Comparison of ENCODE assay signal across 32 mouse cellular contexts in the genomic region with DNA sequence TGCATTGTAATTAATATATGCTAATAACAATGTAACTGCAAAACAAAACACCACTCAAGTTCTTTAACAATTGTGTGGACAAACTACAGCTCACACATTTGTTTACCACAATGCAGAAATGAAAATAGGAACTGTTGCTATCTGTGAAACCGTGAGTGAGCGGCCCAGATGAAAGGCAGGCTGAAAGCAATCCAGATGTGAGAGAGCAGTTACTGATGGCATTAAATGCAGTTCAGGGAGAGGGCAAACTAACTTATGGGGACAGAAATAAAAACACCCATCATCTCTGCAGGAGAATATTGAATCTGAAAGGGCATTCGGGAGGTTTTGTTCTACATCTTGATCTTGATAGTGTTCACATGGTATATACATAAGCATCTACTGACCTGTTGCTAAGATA.
A peak's percentile ranks its signal among the peaks of the same experiment; 100 is the strongest.
DNase-seq lines count a peak whose midpoint lies in the region; ATAC-seq and TF ChIP-seq lines count a peak whose summit lies in the region.
"Had no signal": no experiment of that assay in that cellular context is flagged by ENCODE, and none has a peak within 500 bp of the region (broad histone marks: within the 10 kb centered on the region; RNA-seq: fewer than 3 reads in every experiment).

No protein-coding gene starts in this region.

- DNase-seq in CH12.LX (ENCODE audit: extremely low read depth) = peak; percentile 6
- DNase-seq in embryo, embryonic 10.5 days (ENCODE audit: low spot score) = peak; percentile 43
- DNase-seq in testis, postnatal 14 days (ENCODE audit: low spot score) = no peak
- DNase-seq: adrenal gland, adult 8-10 months; cerebellum, adult 11 months; cerebellum, adult 9-10 months; cerebellum, postnatal 36 days; gastrocnemius, adult 2 months; gastrocnemius, postnatal 36 days; heart, adult 2 months; kidney, adult 9 months; kidney, postnatal 10 days; lung, adult 18-20 months; lung, postnatal 4 days; midbrain, embryonic 14.5 days; right cerebral cortex, adult 18-20 months; spleen, adult 18-20 months; thymus, adult 18-20 months; thymus, postnatal 25 days had no signal

- 41% methylated on average over 3 of the region's 3 CpGs for WGBS in limb, embryonic 15.5 days
- WGBS in intestine, embryonic 16.5 days = 59% methylated on average over 3 of the region's 3 CpGs
- 74% methylated on average over 3 of the region's 3 CpGs for WGBS in hindbrain, embryonic 13.5 days

- peaks cover 0 to 5% of the 10 kb centered on the region in 2 experiments; a peak in 2 of 4 replicates for H3K4me1 ChIP-seq in CH12.LX (ENCODE audit: control insufficient read depth in 1 of 2, insufficient read depth in 2 of 2)
- H3K4me1 ChIP-seq in limb, embryonic 15.5 days = 0 out of 2 replicates have a peak, but pooled peaks cover 2% of the 10 kb centered on the region
- no peaks in the 10 kb centered on the region for H3K4me1 ChIP-seq in intestine, embryonic 16.5 days (ENCODE audit: control insufficient read depth, insufficient read depth, low read length)
- H3K4me1 ChIP-seq in hindbrain, embryonic 13.5 days (replicated peaks) = no peaks in the 10 kb centered on the region
- H3K4me1 ChIP-seq: forebrain, embryonic 10.5 days; forebrain, embryonic 15.5 days; heart, embryonic 12.5 days; hindbrain, embryonic 10.5 days; intestine, embryonic 15.5 days; liver, embryonic 12.5 days had no signal

- H3K36me3 ChIP-seq in CH12.LX (replicated peaks in 1 of 2; ENCODE audit: control insufficient read depth in 1 of 2, insufficient read depth in 1 of 2, low read length in 1 of 2) = no peaks in the 10 kb centered on the region
- H3K36me3 ChIP-seq in limb, embryonic 15.5 days = no peaks in the 10 kb centered on the region
- H3K36me3 ChIP-seq in intestine, embryonic 16.5 days (ENCODE audit: control insufficient read depth, insufficient read depth, low read length) = no peaks in the 10 kb centered on the region
- no peaks in the 10 kb centered on the region for H3K36me3 ChIP-seq in hindbrain, embryonic 13.5 days
- H3K36me3 ChIP-seq: embryonic facial prominence, embryonic 13.5 days; forebrain, embryonic 10.5 days; forebrain, embryonic 15.5 days; heart, embryonic 12.5 days; hindbrain, embryonic 10.5 days; intestine, embryonic 15.5 days; limb, embryonic 12.5 days; liver, embryonic 12.5 days had no signal

- no peaks in the 10 kb centered on the region for H3K79me2 ChIP-seq in CH12.LX (replicated peaks; ENCODE audit: control insufficient read depth, extremely low read depth, insufficient read depth, poor library complexity, severe bottlenecking)

- dilution Hi-C loops in CH12.LX (cut with MboI; ENCODE audit: extremely low pct_ligation_motif_present, extremely low pct_unique_long_range_greater_than_20kb, low sequenced_read_pairs) = no loop called here

- H3K4me2 ChIP-seq in CH12.LX (ENCODE audit: insufficient read depth, low read depth, poor library complexity, severe bottlenecking) = no peak overlapping the region
- H3K4me2 ChIP-seq in limb, embryonic 15.5 days = no peak overlapping the region
- H3K4me2 ChIP-seq in intestine, embryonic 16.5 days (ENCODE audit: low read depth, low read length) = no peak overlapping the region
- H3K4me2 ChIP-seq in hindbrain, embryonic 13.5 days = no peak overlapping the region
- H3K4me2 ChIP-seq: embryonic facial prominence, embryonic 13.5 days; forebrain, embryonic 15.5 days; heart, embryonic 12.5 days; intestine, embryonic 15.5 days; limb, embryonic 12.5 days; liver, embryonic 12.5 days had no signal

- TF ChIP-seq CTCF in CH12.LX (conservative IDR thresholded peaks at IDR 0.05 in 1 of 2, IDR thresholded peaks at IDR 0.05 in 1 of 2; ENCODE audit: low read depth in 2 of 2, low read length in 2 of 2) = no peak

- no peak for TF ChIP-seq EP300 in CH12.LX (IDR thresholded peaks at IDR 0.05; ENCODE audit: low read length)

- H3K9me3 ChIP-seq in CH12.LX (replicated peaks; ENCODE audit: low read length) = no peaks in the 10 kb centered on the region
- no peaks in the 10 kb centered on the region for H3K9me3 ChIP-seq in limb, embryonic 15.5 days
- no peaks in the 10 kb centered on the region for H3K9me3 ChIP-seq in intestine, embryonic 16.5 days (ENCODE audit: control insufficient read depth, low read length)
- H3K9me3 ChIP-seq in hindbrain, embryonic 13.5 days = no peaks in the 10 kb centered on the region
- H3K9me3 ChIP-seq: embryonic facial prominence, embryonic 13.5 days; forebrain, embryonic 10.5 days; forebrain, embryonic 15.5 days; heart, embryonic 12.5 days; hindbrain, embryonic 10.5 days; intestine, embryonic 15.5 days; limb, embryonic 12.5 days had no signal

- no peaks in the 10 kb centered on the region for H3K27me3 ChIP-seq in CH12.LX (replicated peaks)
- no peaks in the 10 kb centered on the region for H3K27me3 ChIP-seq in limb, embryonic 15.5 days
- no peaks in the 10 kb centered on the region for H3K27me3 ChIP-seq in intestine, embryonic 16.5 days (replicated peaks; ENCODE audit: control insufficient read depth, insufficient read depth, low read length)
- H3K27me3 ChIP-seq in hindbrain, embryonic 13.5 days = no peaks in the 10 kb centered on the region
- H3K27me3 ChIP-seq: embryonic facial prominence, embryonic 13.5 days; forebrain, embryonic 15.5 days; heart, embryonic 12.5 days; intestine, embryonic 15.5 days; limb, embryonic 12.5 days; liver, embryonic 12.5 days had no signal

- no peak overlapping the region for H3K27ac ChIP-seq in CH12.LX (ENCODE audit: insufficient read depth, low read depth)
- 0 out of 2 replicates have a peak overlapping the region, but pooled peaks have one; percentile 12 for H3K27ac ChIP-seq in limb, embryonic 15.5 days
- H3K27ac ChIP-seq in intestine, embryonic 16.5 days (ENCODE audit: low read length) = no peak overlapping the region
- no peak overlapping the region for H3K27ac ChIP-seq in hindbrain, embryonic 13.5 days
- H3K27ac ChIP-seq: forebrain, embryonic 10.5 days; forebrain, embryonic 15.5 days; gastrocnemius, adult 2 months; heart, adult 2 months; hindbrain, embryonic 10.5 days; intestine, embryonic 15.5 days; liver, embryonic 12.5 days had no signal

- ATAC-seq in granulocyte monocyte progenitor cell, adult 5-6 weeks (replicated peaks; ENCODE audit: poor library complexity, severe bottlenecking) = 0 out of 2 replicates have a peak, but pooled peaks have one; percentile 30
- ATAC-seq in limb, embryonic 15.5 days (ENCODE audit: insufficient number of reproducible peaks, low FRiP score, low TSS enrichment, low read depth) = no peak
- ATAC-seq in intestine, embryonic 16.5 days = no peak
- no peak for ATAC-seq in hindbrain, embryonic 13.5 days (ENCODE audit: low FRiP score)
- ATAC-seq: forebrain, embryonic 15.5 days; intestine, embryonic 15.5 days; liver, embryonic 12.5 days; lung, postnatal 0 days had no signal

- in situ Hi-C loops in CH12.LX (cut with MboI; ENCODE audit: low pct_ligation_motif_present, low pct_unique_long_range_greater_than_20kb, low sequenced_read_pairs) = no loop called here

- H3K9ac ChIP-seq in CH12.LX (ENCODE audit: insufficient read depth, low read depth) = no peak overlapping the region
- no peak overlapping the region for H3K9ac ChIP-seq in limb, embryonic 15.5 days
- no peak overlapping the region for H3K9ac ChIP-seq in intestine, embryonic 16.5 days (ENCODE audit: low read depth, low read length)
- no peak overlapping the region for H3K9ac ChIP-seq in hindbrain, embryonic 13.5 days
- H3K9ac ChIP-seq: embryonic facial prominence, embryonic 13.5 days; forebrain, embryonic 15.5 days; heart, embryonic 12.5 days; intestine, embryonic 15.5 days; limb, embryonic 12.5 days; liver, embryonic 12.5 days had no signal

- no peak for TF ChIP-seq RAD21 in CH12.LX (IDR thresholded peaks at IDR 0.05; ENCODE audit: low read depth, low read length)

- TF ChIP-seq POLR2A in CH12.LX (IDR thresholded peaks at IDR 0.05; ENCODE audit: low read depth, low read length) = no peak

- no peak overlapping the region for H3K4me3 ChIP-seq in CH12.LX (replicated peaks in 1 of 3; ENCODE audit: low read depth in 2 of 3, low read length in 2 of 3, poor library complexity in 1 of 3)
- H3K4me3 ChIP-seq in limb, embryonic 15.5 days = no peak overlapping the region
- no peak overlapping the region for H3K4me3 ChIP-seq in intestine, embryonic 16.5 days (ENCODE audit: low read length)
- no peak overlapping the region for H3K4me3 ChIP-seq in hindbrain, embryonic 13.5 days
- H3K4me3 ChIP-seq: embryonic facial prominence, embryonic 13.5 days; forebrain, embryonic 10.5 days; forebrain, embryonic 15.5 days; gastrocnemius, adult 2 months; heart, adult 2 months; heart, embryonic 12.5 days; hindbrain, embryonic 10.5 days; intestine, embryonic 15.5 days; limb, embryonic 12.5 days; liver, embryonic 12.5 days had no signal

TF ChIP-seq in CH12.LX, 34 proteins besides CTCF, POLR2A, EP300 and RAD21:
- TF ChIP-seq ZC3H11A (IDR thresholded peaks at IDR 0.05; ENCODE audit: low read depth, low read length) = no peak
- TF ChIP-seq KAT2A (IDR thresholded peaks at IDR 0.05; ENCODE audit: insufficient replicate concordance, low read length) = no peak
- TF ChIP-seq ZNF384 (IDR thresholded peaks at IDR 0.05; ENCODE audit: low read depth, low read length) = no peak
- no peak for TF ChIP-seq E2F4 (IDR thresholded peaks at IDR 0.05; ENCODE audit: insufficient replicate concordance, low read depth, low read length)
- no peak for TF ChIP-seq TCF12 (IDR thresholded peaks at IDR 0.05; ENCODE audit: low read depth, low read length)
- TF ChIP-seq USF1 (IDR thresholded peaks at IDR 0.05; ENCODE audit: low read depth, low read length) = no peak
- no peak for TF ChIP-seq MYC (IDR thresholded peaks at IDR 0.05; ENCODE audit: low read depth, low read length)
- no peak for TF ChIP-seq SMC3 (IDR thresholded peaks at IDR 0.05; ENCODE audit: low read depth, low read length)
- TF ChIP-seq ELF1 (IDR thresholded peaks at IDR 0.05; ENCODE audit: low read depth, low read length) = no peak
